Mouse (Mus musculus) gastrocnemius, postnatal 10 days (tissue): Measurements from ENCODE around the gene Zbp1. TPM values are rescaled to one million over a fixed set of nuclear protein-coding genes. Genes with fewer than 3 reads are reported as not detected.

Experiments
- total RNA-seq, 2 experiments: library from RNA; stranded (reverse); gene quantifications; 2 replicates each; pipeline ENCODE4 v1.2.3; 2021

Gene Zbp1
- total RNA-seq, 2 experiments from 2014 or later = 0.09 TPM; not detected in 1

Other genes with a start within 250 kb of the Zbp1 start
- not detected for gene Spo11, start 241.2 kb downstream of the Zbp1 start, total RNA-seq
- gene Rae1, start 218.8 kb downstream of the Zbp1 start, total RNA-seq = 10 to 100 TPM; 27.9 to 31.5 TPM
- 100 to 1,000 TPM; 121 to 129 TPM for gene Rbm38, start 198.4 kb downstream of the Zbp1 start, total RNA-seq
- not detected for gene Ctcfl, start 99.4 kb downstream of the Zbp1 start, total RNA-seq
- 10 to 100 TPM in 1 of 2 experiments, 1 to 10 TPM in 1; 9.1 to 17.4 TPM for gene Pck1, start 65.9 kb downstream of the Zbp1 start, total RNA-seq
- gene Pmepa1, start 57.6 kb upstream of the Zbp1 start, total RNA-seq = 10 to 100 TPM; 15.8 to 19.8 TPM